Mouse (Mus musculus): ENCODE data around the gene B3gnt9. TPM values are rescaled to one million over a fixed set of nuclear protein-coding genes. Genes with fewer than 3 reads are reported as not detected.

B3gnt9 gene
- polyA plus RNA-seq, 1 experiment, result 11.6 TPM

- H3K36me3 ChIP-seq (ENCODE audit: control insufficient read depth, insufficient read depth, low read length), result peaks cover 4% of the 10 kb centered on the region; the same call in 1 of the 2 replicates
- peak; percentile 57; the same call in 1 of the 2 replicates for TF ChIP-seq POLR2A (IDR thresholded peaks at IDR 0.05; ENCODE audit: control insufficient read depth, extremely low read depth, insufficient read depth, low read length, poor library complexity)
- peak; percentile 86 for TF ChIP-seq CTCF (IDR thresholded peaks at IDR 0.05; ENCODE audit: borderline replicate concordance, control insufficient read depth, extremely low read depth, insufficient read depth, low read length, poor library complexity)
- no peak overlapping the region for H3K27ac ChIP-seq (ENCODE audit: control insufficient read depth, insufficient read depth, low read length)
- peaks cover 18% of the 10 kb centered on the region for H3K4me1 ChIP-seq (replicated peaks; ENCODE audit: control insufficient read depth, insufficient read depth, low read length)
- peak overlapping the region; percentile 57 for H3K4me3 ChIP-seq (ENCODE audit: control insufficient read depth, insufficient read depth, low read length)
- peak; percentile 98 for DNase-seq
- no peaks in the 10 kb centered on the region for H3K27me3 ChIP-seq (ENCODE audit: control insufficient read depth, insufficient read depth, low read length)
- WGBS, result under 1% methylated on average over 74 of the region's 74 CpGs
Measured at GRCm38 (mm10) chr8:105254152-105254965, 594 bp downstream of the B3gnt9 start.

- H3K36me3 ChIP-seq (ENCODE audit: control insufficient read depth, insufficient read depth, low read length), result peaks cover 10% of the 10 kb centered on the region
- no peak for TF ChIP-seq POLR2A (IDR thresholded peaks at IDR 0.05; ENCODE audit: control insufficient read depth, extremely low read depth, insufficient read depth, low read length, poor library complexity)
- TF ChIP-seq CTCF (IDR thresholded peaks at IDR 0.05; ENCODE audit: borderline replicate concordance, control insufficient read depth, extremely low read depth, insufficient read depth, low read length, poor library complexity), result no peak
- no peak overlapping the region for H3K27ac ChIP-seq (ENCODE audit: control insufficient read depth, insufficient read depth, low read length)
Measured at GRCm38 (mm10) chr8:105253766-105254151, 1.2 kb downstream of the B3gnt9 start.

GRCm38 (mm10) chr8:105252680-105253537 lies 2.0 kb downstream of the B3gnt9 start:
- H3K27me3 ChIP-seq (ENCODE audit: control insufficient read depth, insufficient read depth, low read length), result no peaks in the 10 kb centered on the region
- 92% methylated on average over 10 of the region's 10 CpGs for WGBS
- peaks cover 18% of the 10 kb centered on the region for H3K36me3 ChIP-seq (ENCODE audit: control insufficient read depth, insufficient read depth, low read length)
- H3K27ac ChIP-seq (ENCODE audit: control insufficient read depth, insufficient read depth, low read length), result no peak overlapping the region
- DNase-seq, result no peak
- peaks cover 13% of the 10 kb centered on the region for H3K4me1 ChIP-seq (replicated peaks; ENCODE audit: control insufficient read depth, insufficient read depth, low read length)
- no peak overlapping the region for H3K4me3 ChIP-seq (ENCODE audit: control insufficient read depth, insufficient read depth, low read length)
- no peak for TF ChIP-seq POLR2A (IDR thresholded peaks at IDR 0.05; ENCODE audit: control insufficient read depth, extremely low read depth, insufficient read depth, low read length, poor library complexity)
- TF ChIP-seq CTCF (IDR thresholded peaks at IDR 0.05; ENCODE audit: borderline replicate concordance, control insufficient read depth, extremely low read depth, insufficient read depth, low read length, poor library complexity), result no peak

More at GRCm38 (mm10) chr8:105253766-105254151, 1.2 kb downstream of the B3gnt9 start:
- DNase-seq, result peak; percentile 27
- 70% methylated on average over 20 of the region's 20 CpGs for WGBS
- H3K27me3 ChIP-seq (ENCODE audit: control insufficient read depth, insufficient read depth, low read length), result no peaks in the 10 kb centered on the region
- H3K4me3 ChIP-seq (ENCODE audit: control insufficient read depth, insufficient read depth, low read length), result no peak overlapping the region
- H3K4me1 ChIP-seq (replicated peaks; ENCODE audit: control insufficient read depth, insufficient read depth, low read length), result peaks cover 13% of the 10 kb centered on the region

GRCm38 (mm10) chr8:105251954-105252353 lies 3.0 kb downstream of the B3gnt9 start:
- Histone ChIP-seq H3K27ac (ENCODE audit: control insufficient read depth, insufficient read depth, low read length) (no peak overlapping the region), H3K27me3 (ENCODE audit: control insufficient read depth, insufficient read depth, low read length) (no peaks in the 10 kb centered on the region), H3K36me3 (ENCODE audit: control insufficient read depth, insufficient read depth, low read length) (peaks cover 22% of the 10 kb centered on the region), H3K4me1 (replicated peaks; ENCODE audit: control insufficient read depth, insufficient read depth, low read length) (peaks cover 13% of the 10 kb centered on the region), H3K4me3 (ENCODE audit: control insufficient read depth, insufficient read depth, low read length) (no peak overlapping the region)
- no peak for TF ChIP-seq CTCF (IDR thresholded peaks at IDR 0.05; ENCODE audit: borderline replicate concordance, control insufficient read depth, extremely low read depth, insufficient read depth, low read length, poor library complexity)
- DNase-seq, result no peak
- 93% methylated on average over 6 of the region's 6 CpGs for WGBS

GRCm38 (mm10) chr8:105241016-105241415 lies 13.9 kb downstream of the B3gnt9 start:
- 99% methylated on average over 7 of the region's 7 CpGs for WGBS
- DNase-seq, result no peak
- H3K4me3 ChIP-seq (ENCODE audit: control insufficient read depth, insufficient read depth, low read length), result no peak overlapping the region
- no peaks in the 10 kb centered on the region for H3K27me3 ChIP-seq (ENCODE audit: control insufficient read depth, insufficient read depth, low read length)
- H3K36me3 ChIP-seq (ENCODE audit: control insufficient read depth, insufficient read depth, low read length), result peaks cover 38% of the 10 kb centered on the region
- no peak overlapping the region for H3K27ac ChIP-seq (ENCODE audit: control insufficient read depth, insufficient read depth, low read length)
- TF ChIP-seq CTCF (IDR thresholded peaks at IDR 0.05; ENCODE audit: borderline replicate concordance, control insufficient read depth, extremely low read depth, insufficient read depth, low read length, poor library complexity), result no peak
- no peak for TF ChIP-seq POLR2A (IDR thresholded peaks at IDR 0.05; ENCODE audit: control insufficient read depth, extremely low read depth, insufficient read depth, low read length, poor library complexity)
- no peaks in the 10 kb centered on the region for H3K4me1 ChIP-seq (replicated peaks; ENCODE audit: control insufficient read depth, insufficient read depth, low read length)

GRCm38 (mm10) chr8:105237442-105238142 lies 17.4 kb downstream of the B3gnt9 start:
- H3K4me3 ChIP-seq (ENCODE audit: control insufficient read depth, insufficient read depth, low read length), result no peak overlapping the region
- DNase-seq, result no peak
- peaks cover 47% of the 10 kb centered on the region for H3K36me3 ChIP-seq (ENCODE audit: control insufficient read depth, insufficient read depth, low read length)
- TF ChIP-seq POLR2A (IDR thresholded peaks at IDR 0.05; ENCODE audit: control insufficient read depth, extremely low read depth, insufficient read depth, low read length, poor library complexity), result no peak
- TF ChIP-seq CTCF (IDR thresholded peaks at IDR 0.05; ENCODE audit: borderline replicate concordance, control insufficient read depth, extremely low read depth, insufficient read depth, low read length, poor library complexity), result no peak
- 90% methylated on average over 14 of the region's 14 CpGs for WGBS
- no peaks in the 10 kb centered on the region for H3K4me1 ChIP-seq (replicated peaks; ENCODE audit: control insufficient read depth, insufficient read depth, low read length)
- no peaks in the 10 kb centered on the region for H3K27me3 ChIP-seq (ENCODE audit: control insufficient read depth, insufficient read depth, low read length)
- H3K27ac ChIP-seq (ENCODE audit: control insufficient read depth, insufficient read depth, low read length), result no peak overlapping the region

Measured in thymus, adult 2 months (tissue).